Mouse (Mus musculus) megakaryocyte, embryonic 14.5 days (primary cell): ENCODE measurements at regions not wholly inside any gene's neighbourhood (a gene's known extent, or its start where the extent isn't known, plus 50 kb on each side); places are given as distances from the start of the nearest gene placed in this dataset.

ENCODE experiments used
- FLI1 ChIP-seq: IDR thresholded peaks from 2 replicates; pipeline ENCODE4 v1.6.1; 2012; ENCODE audit warnings: low read length, inconsistent platforms, mixed read lengths
- GATA1 ChIP-seq: IDR thresholded peaks from 3 replicates; pipeline ENCODE4 v1.6.1; 2012; ENCODE audit warnings: mixed read lengths, low read length, inconsistent platforms, borderline replicate concordance

- TF ChIP-seq GATA1 = no peak
- no peak for TF ChIP-seq FLI1
Measured at GRCm38 (mm10) chr12:109400936-109401586, 51.6 kb upstream of the Dlk1 start.
